Mouse (Mus musculus): ENCODE results near the gene Med24.

Med24 gene

GRCm38 (mm10) chr11:98729119-98729588 lies at the start of gene Med24:
TSS of gene Med24 (minus strand) at chr11:98729435.
- no peak for TF ChIP-seq GATA4 (IDR thresholded peaks at IDR 0.05; ENCODE audit: insufficient replicate concordance, low read length)

DNA sequence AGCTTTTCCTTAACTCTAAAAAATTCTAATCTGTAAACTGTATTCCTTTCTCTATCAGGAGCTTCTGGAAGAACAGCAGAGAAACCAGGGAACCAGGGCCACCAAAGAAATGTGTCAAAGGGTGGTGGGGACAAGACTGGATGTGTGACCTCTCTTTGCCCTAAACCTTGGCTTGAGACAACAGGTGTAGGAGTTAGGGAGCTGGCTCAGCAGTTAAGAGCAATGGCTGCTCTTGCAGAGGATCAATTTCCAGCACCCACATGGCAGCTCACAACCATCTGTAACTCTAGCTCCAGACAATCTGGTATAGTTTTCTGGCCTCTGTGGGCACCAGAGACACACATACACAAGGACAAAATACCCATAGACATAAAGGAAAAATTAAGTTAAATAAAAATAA lies 48.7 kb upstream of the Med24 start:
- no peak for TF ChIP-seq GATA4 (IDR thresholded peaks at IDR 0.05; ENCODE audit: insufficient replicate concordance, low read length)

DNA sequence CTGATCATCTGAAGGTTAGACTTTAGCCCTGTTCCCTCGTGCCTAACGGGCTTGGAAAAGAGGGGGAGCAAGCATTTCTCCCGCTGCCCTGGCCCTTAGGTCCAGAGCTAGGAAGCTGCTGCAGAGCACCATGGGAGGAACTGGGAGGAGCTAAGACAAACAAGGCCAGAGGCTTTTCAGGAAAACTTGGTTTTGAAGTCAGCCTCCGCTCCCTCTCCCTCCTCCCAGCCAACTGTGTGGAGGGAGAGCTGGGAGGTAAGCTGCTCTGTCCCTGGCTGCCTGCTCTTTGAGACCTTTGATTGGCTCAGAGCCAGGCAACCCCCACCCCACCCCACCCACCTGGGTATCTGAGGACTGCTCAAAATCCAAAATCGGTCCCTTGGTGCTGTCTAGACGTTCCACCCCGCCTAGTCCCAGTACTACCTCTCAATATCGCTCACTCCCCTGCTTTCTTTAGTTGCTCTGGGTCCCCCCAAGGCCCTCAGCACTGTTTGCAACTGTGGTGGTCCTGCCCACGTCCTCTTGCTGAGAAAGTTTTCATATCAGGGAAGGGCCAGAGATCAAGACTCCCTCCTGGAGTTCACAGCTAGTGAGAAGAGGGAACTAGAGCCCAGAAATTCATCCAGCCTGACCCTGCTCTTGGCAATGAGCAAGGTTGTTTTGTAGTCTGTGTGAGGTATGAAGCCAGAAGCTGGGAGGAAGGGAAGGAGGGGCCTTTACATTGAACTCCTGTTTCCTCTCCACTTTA lies 47.8 kb upstream of the Med24 start:
- TF ChIP-seq GATA4 (IDR thresholded peaks at IDR 0.05; ENCODE audit: insufficient replicate concordance, low read length): no peak

DNA sequence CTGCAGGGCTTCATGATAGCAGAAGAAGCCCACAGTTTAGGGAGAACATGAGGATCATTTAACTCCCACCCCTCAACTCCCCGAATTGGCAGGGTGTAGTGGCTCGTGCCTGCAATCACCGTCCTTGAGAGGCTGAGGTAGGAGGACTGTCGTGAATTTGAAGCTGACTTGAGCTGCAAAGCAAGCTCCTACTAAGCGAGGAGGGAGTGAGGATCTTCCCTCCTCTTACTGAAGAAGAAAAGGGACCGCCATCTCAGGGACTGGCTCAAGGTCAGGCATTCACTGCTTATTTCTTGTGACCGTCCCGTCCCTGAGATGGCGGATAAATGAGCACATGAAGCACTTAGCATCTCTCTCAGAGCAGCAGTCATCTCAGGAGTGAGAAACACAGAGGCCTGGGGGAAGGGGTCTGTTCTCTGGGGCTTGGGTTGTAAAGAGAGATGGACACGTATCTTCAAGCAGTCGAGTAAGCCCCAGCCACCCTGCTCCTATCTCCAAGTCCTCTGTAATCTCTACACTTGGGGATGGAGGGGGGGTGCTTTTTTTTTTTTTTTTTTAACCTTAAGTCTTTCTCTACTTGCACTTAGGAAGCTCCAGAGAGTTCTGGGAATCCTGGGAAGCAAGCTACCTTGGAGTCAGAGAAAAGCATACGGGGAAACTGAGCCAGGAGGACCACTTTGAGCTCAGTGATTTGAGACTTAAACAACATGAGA lies 47.0 kb upstream of the Med24 start:
- TF ChIP-seq GATA4 (IDR thresholded peaks at IDR 0.05; ENCODE audit: insufficient replicate concordance, low read length): no peak

DNA sequence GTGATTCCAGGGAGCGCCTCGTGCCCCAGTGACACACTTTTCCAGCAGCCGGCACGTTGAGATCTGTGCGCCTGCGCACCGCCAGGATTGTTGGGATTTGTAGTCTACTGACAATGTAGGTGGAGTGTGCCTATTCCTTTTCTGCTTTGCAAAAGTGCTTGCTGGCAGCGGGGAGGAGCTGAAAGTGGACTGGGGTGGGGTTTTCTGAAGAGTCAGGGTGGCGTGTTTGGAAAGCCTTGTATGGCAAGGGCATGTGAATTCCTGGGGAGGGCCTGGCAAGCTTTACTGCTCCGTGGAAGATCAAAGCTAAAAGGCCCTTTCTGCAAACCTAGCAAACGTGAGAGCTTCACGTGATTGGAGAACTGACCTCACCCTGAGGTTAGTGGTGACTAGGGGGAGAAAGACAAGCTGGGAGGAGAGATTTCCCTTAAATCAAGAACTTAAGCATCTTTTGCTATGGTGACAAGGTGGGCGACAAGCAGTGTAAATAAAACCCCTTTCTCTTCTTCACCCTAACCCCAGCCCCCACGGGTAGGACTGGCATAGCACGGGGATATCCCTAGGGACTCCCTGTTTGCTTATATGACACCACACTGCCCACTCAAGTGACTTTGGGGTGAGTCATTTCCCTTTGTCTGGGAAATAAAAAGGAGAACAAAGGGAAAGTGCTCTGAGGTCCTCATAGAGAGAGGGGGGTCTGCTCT lies 46.3 kb upstream of the Med24 start:
- TF ChIP-seq GATA4 (IDR thresholded peaks at IDR 0.05; ENCODE audit: insufficient replicate concordance, low read length): no peak

GRCm38 (mm10) chr11:98774582-98775347 lies 45.5 kb upstream of the Med24 start, which contains the start of gene Nr1d1:
TSS of gene Nr1d1 (minus strand) at chr11:98775333.
- no peak; the same call in 1 of the 2 replicates for TF ChIP-seq GATA4 (IDR thresholded peaks at IDR 0.05; ENCODE audit: insufficient replicate concordance, low read length)

DNA sequence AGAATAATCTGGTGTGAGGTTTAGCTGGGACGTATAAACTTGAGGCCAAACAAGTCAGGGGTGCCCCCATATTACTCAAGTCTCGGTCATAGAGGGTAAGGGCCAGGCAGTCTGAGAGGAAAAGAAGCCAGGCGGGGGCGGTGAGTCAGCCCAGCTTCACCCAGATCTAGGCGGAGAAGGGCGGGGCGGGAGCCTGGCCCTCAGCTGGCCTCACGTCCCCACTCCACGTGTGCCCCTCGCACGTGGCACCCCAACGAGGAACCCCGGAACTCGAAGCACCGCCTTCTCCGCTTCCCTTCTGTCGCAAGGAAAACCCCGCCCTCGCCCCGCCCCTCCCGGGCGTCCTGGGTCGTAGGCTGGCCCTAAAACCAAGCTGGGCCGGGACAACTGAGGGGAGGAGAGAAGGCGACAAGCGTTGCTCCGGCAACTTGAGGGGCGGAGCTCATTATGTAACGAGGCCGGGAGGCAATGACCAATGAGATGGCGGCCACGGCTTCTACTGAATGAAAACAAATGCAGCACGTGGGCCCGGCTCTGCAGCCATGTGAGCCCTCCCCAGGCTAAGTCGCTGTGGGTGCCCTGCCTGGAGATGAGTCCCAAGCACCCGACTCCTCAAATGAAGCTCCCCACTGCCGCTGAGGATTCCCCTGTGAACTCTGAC lies 44.5 kb upstream of the Med24 start:
- no peak for TF ChIP-seq GATA4 (IDR thresholded peaks at IDR 0.05; ENCODE audit: insufficient replicate concordance, low read length)

DNA sequence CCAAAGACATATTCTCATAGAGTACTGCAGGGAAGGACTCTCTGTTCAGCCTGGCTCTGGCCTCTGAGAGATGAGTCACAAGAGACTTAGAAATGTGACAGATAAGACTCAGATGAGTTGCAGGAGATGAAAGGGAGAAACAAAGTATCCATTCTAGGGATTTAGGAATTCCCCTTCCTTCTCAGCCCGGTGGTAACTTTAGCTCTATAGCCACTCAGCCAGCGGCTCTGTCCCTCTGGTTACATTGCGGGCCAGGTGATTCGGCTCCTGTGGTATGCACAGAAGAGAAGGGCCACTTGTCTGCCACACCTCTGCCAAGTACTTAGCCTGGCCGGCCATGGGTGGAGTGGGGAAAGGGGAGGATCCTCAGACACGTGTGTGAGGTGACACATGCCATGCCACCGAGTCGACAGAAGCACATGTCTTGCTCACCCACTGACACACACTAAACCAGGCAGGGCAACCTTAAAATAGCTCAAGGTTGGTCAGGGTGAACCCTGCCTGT lies 43.5 kb upstream of the Med24 start:
- no peak for TF ChIP-seq GATA4 (IDR thresholded peaks at IDR 0.05; ENCODE audit: insufficient replicate concordance, low read length)

DNA sequence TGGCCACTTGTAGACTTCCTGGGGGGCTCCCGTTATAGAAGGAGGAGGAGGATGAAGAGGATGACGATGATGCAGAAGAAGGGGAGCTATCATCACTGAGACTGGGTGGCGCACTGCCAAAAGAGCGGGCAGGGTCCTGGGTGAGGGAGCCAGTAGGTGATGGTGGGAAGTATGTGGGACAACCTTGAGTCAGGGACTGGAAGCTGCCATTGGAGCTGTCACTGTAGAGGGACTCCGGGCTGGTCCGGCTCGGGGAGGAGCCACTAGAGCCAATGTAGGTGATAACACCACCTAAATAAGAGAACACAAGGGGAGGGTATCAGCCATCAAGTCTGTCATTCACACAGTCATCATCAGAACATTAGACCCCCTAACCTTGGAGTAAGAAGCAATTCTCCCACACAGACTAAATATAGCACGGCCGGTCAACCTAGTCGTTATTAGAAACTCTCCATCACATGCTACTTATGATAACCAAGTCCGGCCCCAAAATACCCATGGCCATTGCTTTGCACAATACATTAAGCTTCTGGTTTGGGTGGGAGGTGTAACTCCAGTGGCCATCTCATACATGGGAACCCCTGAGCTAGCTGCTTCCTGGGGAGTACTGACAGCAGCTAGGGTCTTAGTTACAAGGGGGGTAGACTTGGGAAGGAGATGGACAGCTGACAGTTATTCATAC lies 42.8 kb upstream of the Med24 start:
- no peak for TF ChIP-seq GATA4 (IDR thresholded peaks at IDR 0.05; ENCODE audit: insufficient replicate concordance, low read length)

DNA sequence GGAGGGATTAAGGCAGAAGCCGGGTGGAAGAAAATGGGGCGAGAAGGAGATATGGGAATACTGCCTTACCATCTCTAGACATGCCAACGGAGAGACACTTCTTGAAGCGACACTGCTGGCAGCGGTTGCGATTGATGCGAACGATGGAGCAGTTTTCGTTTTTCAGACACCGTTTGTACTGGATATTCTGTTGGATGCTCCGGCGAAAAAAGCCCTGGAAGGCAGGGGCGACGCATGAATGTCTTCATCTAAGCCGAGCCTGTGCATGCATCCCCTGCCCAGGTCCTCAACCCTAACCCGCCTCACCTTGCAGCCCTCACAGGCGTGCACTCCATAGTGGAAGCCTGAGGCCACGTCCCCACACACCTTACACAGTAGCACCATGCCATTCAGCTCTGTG lies 41.9 kb upstream of the Med24 start:
- no peak for TF ChIP-seq GATA4 (IDR thresholded peaks at IDR 0.05; ENCODE audit: insufficient replicate concordance, low read length)

- no peak for TF ChIP-seq GATA4 (IDR thresholded peaks at IDR 0.05; ENCODE audit: insufficient replicate concordance, low read length)
Measured at GRCm38 (mm10) chr11:98770096-98770975, 41.1 kb upstream of the Med24 start.

- no peak for TF ChIP-seq GATA4 (IDR thresholded peaks at IDR 0.05; ENCODE audit: insufficient replicate concordance, low read length)
Measured at GRCm38 (mm10) chr11:98769007-98769954, 40.0 kb upstream of the Med24 start.

All from liver, adult (tissue).